Mouse (Mus musculus): ENCODE measurements around the gene Ralgds. TPM values are rescaled to one million over a fixed set of nuclear protein-coding genes. Genes with fewer than 3 reads are reported as not detected.

The Ralgds gene
- polyA plus RNA-seq, 1 experiment from 2014 or later: 86.7 TPM

- WGBS: 36% methylated on average over 12 of the region's 12 CpGs
- no peak overlapping the region for H3K4me3 ChIP-seq (ENCODE audit: low read depth, low read length)
Observed at GRCm38 (mm10) chr2:28525943-28526876, 13.3 kb downstream of the Ralgds start.

DNA sequence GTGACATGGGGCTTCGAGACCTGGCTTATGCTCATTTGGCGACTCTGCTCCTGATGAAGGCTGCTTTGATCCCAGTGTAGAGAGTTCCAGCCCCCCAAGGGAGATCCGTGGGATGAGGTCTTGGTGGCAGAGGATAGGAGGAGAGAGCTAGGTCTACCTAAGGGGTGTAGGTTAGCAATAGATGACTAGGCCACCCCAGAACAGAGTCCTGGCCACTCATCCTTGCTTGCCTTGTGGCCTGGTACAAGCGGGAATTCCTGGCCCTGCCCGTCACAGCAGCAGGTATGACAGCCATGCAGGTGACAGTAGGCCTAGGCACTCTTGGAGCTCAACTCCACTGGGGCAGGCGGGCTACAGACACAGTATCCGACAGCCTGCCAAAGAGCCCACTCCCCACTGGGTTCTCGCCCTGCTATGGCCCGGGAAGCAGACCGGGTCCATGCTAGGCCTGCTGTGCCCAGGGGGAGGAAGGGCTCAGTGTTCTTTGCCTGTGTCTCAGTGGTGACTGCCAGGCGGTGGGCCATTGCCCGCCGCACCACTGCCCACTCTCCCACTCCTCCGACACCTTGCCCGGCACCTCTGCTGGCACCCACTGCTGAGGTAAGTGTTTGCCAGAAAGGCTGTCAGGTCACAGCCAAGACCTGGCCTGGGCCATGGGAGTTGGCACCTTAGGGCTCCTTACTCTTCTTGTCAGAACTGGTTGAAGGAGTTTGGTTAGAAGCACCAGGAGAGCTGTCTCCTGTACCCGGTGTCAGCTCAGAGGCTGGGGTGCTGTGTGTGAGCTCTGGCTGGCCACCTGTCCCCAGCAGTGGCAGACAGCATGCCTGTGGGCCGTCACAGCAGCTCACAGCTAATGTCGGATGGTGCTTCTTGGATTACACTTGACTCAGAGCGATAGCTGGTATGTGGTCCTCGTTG is 14.8 kb downstream of the Ralgds start:
- Histone ChIP-seq H3K4me1 (ENCODE audit: control insufficient read depth, insufficient read depth, low read length) (peaks cover 29% of the 10 kb centered on the region), H3K9ac (ENCODE audit: low read length) (no peak overlapping the region)

More at GRCm38 (mm10) chr2:28525943-28526876, 13.3 kb downstream of the Ralgds start:
- peaks cover 27% of the 10 kb centered on the region for H3K4me1 ChIP-seq (ENCODE audit: control insufficient read depth, insufficient read depth, low read length)
- H3K27ac ChIP-seq (ENCODE audit: low read depth, low read length): peak overlapping the region; percentile 88
- H3K9me3 ChIP-seq (ENCODE audit: control insufficient read depth, low read length): no peaks in the 10 kb centered on the region
- no peak for DNase-seq (ENCODE audit: low spot score)
- no peaks in the 10 kb centered on the region for H3K27me3 ChIP-seq (ENCODE audit: control insufficient read depth, insufficient read depth, low read length)
- ATAC-seq (ENCODE audit: insufficient read depth, low FRiP score, low TSS enrichment): no peak
- H3K9ac ChIP-seq (ENCODE audit: low read length): peak overlapping the region; percentile 48
- no peaks in the 10 kb centered on the region for H3K36me3 ChIP-seq (ENCODE audit: control insufficient read depth, insufficient read depth, low read length)
- no peak overlapping the region for H3K4me2 ChIP-seq (ENCODE audit: low read depth)

DNA sequence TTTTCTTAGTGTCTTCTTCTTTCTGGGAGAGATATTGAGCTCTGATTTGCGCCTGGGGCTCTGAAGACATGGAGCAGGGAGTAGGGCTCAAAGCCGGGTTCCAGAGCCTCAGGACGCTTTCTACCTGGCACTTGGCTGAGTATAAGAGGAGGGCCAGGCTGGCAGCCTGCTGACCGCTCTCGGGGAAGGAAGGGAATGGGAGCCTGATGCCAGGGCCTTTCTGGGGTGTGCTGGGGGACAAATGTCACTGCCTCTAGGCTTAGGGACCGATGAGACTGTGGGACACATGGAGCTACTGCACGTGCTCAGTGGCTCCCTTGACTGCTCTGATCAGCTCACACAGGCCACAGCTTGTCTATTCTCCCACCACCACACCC is 15.4 kb downstream of the Ralgds start:
- Histone ChIP-seq H3K4me3 (ENCODE audit: low read depth, low read length) (no peak overlapping the region), H3K27ac (ENCODE audit: low read depth, low read length) (no peak overlapping the region), H3K36me3 (ENCODE audit: control insufficient read depth, insufficient read depth, low read length) (no peaks in the 10 kb centered on the region), H3K4me1 (ENCODE audit: control insufficient read depth, insufficient read depth, low read length) (peaks cover 35% of the 10 kb centered on the region), H3K4me2 (ENCODE audit: low read depth) (no peak overlapping the region), H3K9ac (ENCODE audit: low read length) (no peak overlapping the region), H3K27me3 (ENCODE audit: control insufficient read depth, insufficient read depth, low read length) (no peaks in the 10 kb centered on the region), H3K9me3 (ENCODE audit: control insufficient read depth, low read length) (no peaks in the 10 kb centered on the region)
- DNase-seq (ENCODE audit: low spot score) (no peak), ATAC-seq (ENCODE audit: insufficient read depth, low FRiP score, low TSS enrichment) (no peak)
- WGBS: 88% methylated on average over 7 of the region's 7 CpGs

More for the DNA sequence above, 14.8 kb downstream of the Ralgds start:
- H3K36me3 ChIP-seq (ENCODE audit: control insufficient read depth, insufficient read depth, low read length): no peaks in the 10 kb centered on the region
- WGBS: 89% methylated on average over 20 of the region's 20 CpGs
- no peak overlapping the region for H3K4me3 ChIP-seq (ENCODE audit: low read depth, low read length)
- no peaks in the 10 kb centered on the region for H3K9me3 ChIP-seq (ENCODE audit: control insufficient read depth, low read length)
- DNase-seq (ENCODE audit: low spot score) (no peak), ATAC-seq (ENCODE audit: insufficient read depth, low FRiP score, low TSS enrichment) (no peak)
- no peak overlapping the region for H3K4me2 ChIP-seq (ENCODE audit: low read depth)
- H3K27me3 ChIP-seq (ENCODE audit: control insufficient read depth, insufficient read depth, low read length): no peaks in the 10 kb centered on the region
- no peak overlapping the region for H3K27ac ChIP-seq (ENCODE audit: low read depth, low read length)

GRCm38 (mm10) chr2:28529856-28530255 is 16.9 kb downstream of the Ralgds start:
- Histone ChIP-seq H3K4me1 (ENCODE audit: control insufficient read depth, insufficient read depth, low read length) (peaks cover 41% of the 10 kb centered on the region), H3K27me3 (ENCODE audit: control insufficient read depth, insufficient read depth, low read length) (no peaks in the 10 kb centered on the region), H3K36me3 (ENCODE audit: control insufficient read depth, insufficient read depth, low read length) (no peaks in the 10 kb centered on the region), H3K4me2 (ENCODE audit: low read depth) (no peak overlapping the region), H3K9ac (ENCODE audit: low read length) (no peak overlapping the region), H3K4me3 (ENCODE audit: low read depth, low read length) (no peak overlapping the region), H3K9me3 (ENCODE audit: control insufficient read depth, low read length) (no peaks in the 10 kb centered on the region), H3K27ac (ENCODE audit: low read depth, low read length) (no peak overlapping the region)
- 81% methylated on average over 4 of the region's 4 CpGs for WGBS
- no peak for DNase-seq (ENCODE audit: low spot score)
- ATAC-seq (ENCODE audit: insufficient read depth, low FRiP score, low TSS enrichment): no peak

DNA sequence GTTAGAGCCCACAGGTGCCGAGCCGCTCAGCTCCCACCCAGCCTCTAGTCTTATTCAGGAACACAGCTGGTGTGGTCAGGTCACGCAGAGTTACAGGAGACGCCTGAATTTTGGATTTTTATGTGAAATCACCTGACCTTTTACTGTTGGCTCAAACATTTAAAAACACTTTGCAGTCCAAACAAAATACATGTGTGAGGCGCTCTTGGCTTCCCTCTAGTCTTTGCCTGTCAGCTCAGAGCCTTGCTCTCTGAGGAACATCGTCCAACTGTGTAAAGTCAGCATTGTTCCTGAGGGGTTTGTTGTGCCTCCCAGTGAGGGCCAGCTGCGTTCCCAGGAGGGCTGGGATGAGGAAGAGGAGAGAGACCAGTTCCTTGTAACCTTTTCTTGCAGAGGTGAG is 17.4 kb downstream of the Ralgds start:
- Histone ChIP-seq H3K4me2 (ENCODE audit: low read depth) (no peak overlapping the region), H3K36me3 (ENCODE audit: control insufficient read depth, insufficient read depth, low read length) (no peaks in the 10 kb centered on the region), H3K9ac (ENCODE audit: low read length) (no peak overlapping the region), H3K4me3 (ENCODE audit: low read depth, low read length) (no peak overlapping the region), H3K4me1 (ENCODE audit: control insufficient read depth, insufficient read depth, low read length) (peaks cover 41% of the 10 kb centered on the region), H3K9me3 (ENCODE audit: control insufficient read depth, low read length) (no peaks in the 10 kb centered on the region), H3K27me3 (ENCODE audit: control insufficient read depth, insufficient read depth, low read length) (no peaks in the 10 kb centered on the region), H3K27ac (ENCODE audit: low read depth, low read length) (no peak overlapping the region)
- ATAC-seq (ENCODE audit: insufficient read depth, low FRiP score, low TSS enrichment) (no peak), DNase-seq (ENCODE audit: low spot score) (no peak)
- 67% methylated on average over 7 of the region's 7 CpGs for WGBS

DNA sequence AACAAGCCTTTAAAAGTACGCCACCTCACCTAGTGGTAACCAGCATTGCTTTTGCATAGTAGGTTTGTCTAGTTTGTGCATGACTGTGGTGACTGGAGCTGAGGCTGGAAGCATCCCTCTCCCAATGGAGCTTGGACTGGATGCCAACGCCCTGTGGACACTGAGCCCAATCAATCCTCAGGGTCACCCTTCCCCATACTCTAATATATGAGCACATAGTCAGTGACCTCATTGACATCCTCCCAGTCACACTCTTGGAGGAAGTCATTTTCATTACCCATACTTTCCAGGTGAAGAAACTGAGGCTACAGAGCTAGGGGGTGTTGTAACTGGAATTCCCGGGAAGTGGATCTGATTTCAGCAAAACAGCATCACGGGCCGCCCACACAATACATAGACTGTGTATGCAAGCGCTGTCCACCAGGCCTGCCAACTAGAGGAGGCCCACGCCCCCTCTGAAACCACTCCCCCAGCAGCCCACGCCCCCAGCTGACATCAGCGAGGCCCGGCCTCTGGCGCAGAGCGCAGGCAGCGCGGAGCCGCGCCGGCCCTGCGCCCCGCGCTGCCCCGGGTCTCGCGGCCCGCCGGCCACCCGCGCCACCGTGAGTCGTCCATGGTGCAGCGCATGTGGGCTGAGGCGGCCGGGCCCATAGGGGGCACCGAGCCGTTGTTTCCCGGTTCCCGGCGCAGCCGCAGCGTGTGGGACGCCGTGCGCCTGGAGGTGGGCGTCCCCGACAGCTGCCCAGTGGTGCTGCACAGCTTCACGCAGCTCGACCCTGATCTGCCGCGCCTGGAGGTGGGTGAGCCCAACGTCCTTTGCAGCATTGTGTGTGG is 20.2 kb downstream of the Ralgds start:
- WGBS: 4% methylated on average over 44 of the region's 49 CpGs
- H3K27ac ChIP-seq (ENCODE audit: low read depth, low read length): peak overlapping the region; percentile 91
- peak overlapping the region; percentile 62 for H3K4me2 ChIP-seq (ENCODE audit: low read depth)
- H3K9me3 ChIP-seq (ENCODE audit: control insufficient read depth, low read length): no peaks in the 10 kb centered on the region
- H3K36me3 ChIP-seq (ENCODE audit: control insufficient read depth, insufficient read depth, low read length): no peaks in the 10 kb centered on the region
- no peaks in the 10 kb centered on the region for H3K27me3 ChIP-seq (ENCODE audit: control insufficient read depth, insufficient read depth, low read length)
- peak overlapping the region; percentile 67 for H3K9ac ChIP-seq (ENCODE audit: low read length)
- H3K4me3 ChIP-seq (ENCODE audit: low read depth, low read length): peak overlapping the region; percentile 60
- peak; percentile 82 for ATAC-seq (ENCODE audit: insufficient read depth, low FRiP score, low TSS enrichment)
- DNase-seq (ENCODE audit: low spot score): peak; percentile 88
- peaks cover 51% of the 10 kb centered on the region for H3K4me1 ChIP-seq (ENCODE audit: control insufficient read depth, insufficient read depth, low read length)

- Histone ChIP-seq H3K4me1 (ENCODE audit: control insufficient read depth, insufficient read depth, low read length) (peaks cover 58% of the 10 kb centered on the region), H3K27ac (ENCODE audit: low read depth, low read length) (peak overlapping the region; percentile 91)
- WGBS: 70% methylated on average over 7 of the region's 7 CpGs
Observed at GRCm38 (mm10) chr2:28533901-28534435, 21.0 kb downstream of the Ralgds start.

More at GRCm38 (mm10) chr2:28533901-28534435, 21.0 kb downstream of the Ralgds start:
- ATAC-seq (ENCODE audit: insufficient read depth, low FRiP score, low TSS enrichment): 0 out of 2 replicates have a peak, but pooled peaks have one; percentile 18
- Histone ChIP-seq H3K9me3 (ENCODE audit: control insufficient read depth, low read length) (no peaks in the 10 kb centered on the region), H3K4me2 (ENCODE audit: low read depth) (peak overlapping the region; percentile 62), H3K9ac (ENCODE audit: low read length) (peak overlapping the region; percentile 67), H3K27me3 (ENCODE audit: control insufficient read depth, insufficient read depth, low read length) (no peaks in the 10 kb centered on the region), H3K36me3 (ENCODE audit: control insufficient read depth, insufficient read depth, low read length) (no peaks in the 10 kb centered on the region), H3K4me3 (ENCODE audit: low read depth, low read length) (peak overlapping the region; percentile 60)
- DNase-seq (ENCODE audit: low spot score): no peak

Data from neural tube, embryonic 11.5 days (tissue).